Mouse (Mus musculus) midbrain, postnatal 0 days (tissue): ENCODE results near the gene Atp13a3. TPM values are rescaled to one million over a fixed set of nuclear protein-coding genes. Genes with fewer than 3 reads are reported as not detected.

Experiments used
- ATAC-seq: fragments of 200-750 bp; cut with Nextera tagmentation; 2 replicates; pipeline ENCODE4 v1.8.0; 2017; ENCODE audit warnings: moderate number of reproducible peaks, mild to moderate bottlenecking, moderate TSS enrichment, moderate library complexity; ENCODE audit not compliant: low FRiP score
- DNase-seq: peaks from one replicate; pipeline ENCODE4 v3.0.0-alpha.2; 2015; ENCODE audit warnings: low spot score
- H3K27ac ChIP-seq: fragments of 300-500 bp; sonication (generic); 2 replicates; pipeline ENCODE4 v1.5.1; 2014; ENCODE audit warnings: low read depth, mild to moderate bottlenecking, low read length, mixed read lengths
- H3K27me3 ChIP-seq: fragments of 300-500 bp; sonication (generic); 2 replicates; pipeline ENCODE4 v1.6.1; 2014; ENCODE audit warnings: low read length, control low read depth, mixed read lengths; ENCODE audit not compliant: insufficient read depth
- H3K36me3 ChIP-seq: fragments of 300-500 bp; sonication (generic); 2 replicates; pipeline ENCODE4 v1.6.1; 2014; ENCODE audit warnings: low read length, control low read depth, mixed read lengths; ENCODE audit not compliant: insufficient read depth
- H3K4me1 ChIP-seq: fragments of 300-500 bp; sonication (generic); 2 replicates; pipeline ENCODE4 v1.6.1; 2014; ENCODE audit warnings: mild to moderate bottlenecking, control low read depth, antibody characterized with exemption, low read length, mixed read lengths; ENCODE audit not compliant: insufficient read depth
- H3K4me2 ChIP-seq: fragments of 300-500 bp; sonication (generic); 2 replicates; pipeline ENCODE4 v1.6.1; 2014; ENCODE audit warnings: low read depth, mild to moderate bottlenecking, low read length, mixed read lengths; ENCODE audit not compliant: poor library complexity, severe bottlenecking
- H3K4me3 ChIP-seq: fragments of 300-500 bp; sonication (generic); 2 replicates; pipeline ENCODE4 v1.5.1; 2014; ENCODE audit warnings: low read depth, mild to moderate bottlenecking, low read length, moderate library complexity
- H3K9ac ChIP-seq: fragments of 300-500 bp; sonication (generic); replicated peaks from 2 replicates; pipeline ENCODE4 v1.6.1; 2014; ENCODE audit warnings: mild to moderate bottlenecking, low read length, moderate library complexity, mixed read lengths; ENCODE audit not compliant: poor library complexity, severe bottlenecking
- H3K9me3 ChIP-seq: fragments of 300-500 bp; sonication (generic); 2 replicates; pipeline ENCODE4 v1.6.1; 2016; ENCODE audit warnings: low read length, control low read depth
- CTCF ChIP-seq: IDR thresholded peaks from 2 replicates; pipeline ENCODE4 v1.5.1; 2016; ENCODE audit warnings: antibody characterized with exemption, mild to moderate bottlenecking
- WGBS: fragments of 180-500 bp; shearing (Covaris S2); extraction: QIAGEN DNeasy Blood & Tissue Kit; methylation state at CpG from one replicate; pipeline ENCODE4 v1.1.7; 2014; 5-methylcytosine and 5-hydroxymethylcytosine counted together
- polyA plus RNA-seq: library from polyadenylated mRNA; unstranded; fragments of >200 nt; fragmentation: Nextera tagmentation; extraction: Ambion mirVana; gene quantifications from 2 replicates; pipeline ENCODE4 v1.2.1, GENCODE M21; 2015
- total RNA-seq: library from RNA; depleted of rRNA; stranded (reverse); fragments of >200 nt; gene quantifications from 2 replicates; pipeline ENCODE4 v1.2.3, GENCODE M21; 2014

Atp13a3 gene
- total and polyA plus RNA-seq, 2 experiments from 2014 or later: 7.2 to 34.1 TPM

GRCm38 (mm10) chr16:30278406-30278805 is 127.4 kb downstream of the Atp13a3 start:
- H3K27me3 ChIP-seq: peaks cover 8% of the 10 kb centered on the region
- H3K36me3 ChIP-seq: no peaks in the 10 kb centered on the region
- WGBS: 82% methylated on average over 11 of the region's 11 CpGs

GRCm38 (mm10) chr16:30275558-30276340 is 130.0 kb downstream of the Atp13a3 start:
- no peak overlapping the region for H3K4me2 ChIP-seq
- no peaks in the 10 kb centered on the region for H3K27me3 ChIP-seq
- H3K36me3 ChIP-seq: no peaks in the 10 kb centered on the region
- no peak for ATAC-seq
- H3K9me3 ChIP-seq: no peaks in the 10 kb centered on the region
- H3K4me3 ChIP-seq: no peak overlapping the region
- no peak for DNase-seq
- no peaks in the 10 kb centered on the region for H3K4me1 ChIP-seq
- TF ChIP-seq CTCF: no peak
- H3K27ac ChIP-seq: no peak overlapping the region
- H3K9ac ChIP-seq: no peak overlapping the region
- 74% methylated on average over 15 of the region's 15 CpGs for WGBS

More at GRCm38 (mm10) chr16:30278406-30278805, 127.4 kb downstream of the Atp13a3 start:
- no peak overlapping the region for H3K9ac ChIP-seq
- no peak for DNase-seq
- TF ChIP-seq CTCF: no peak
- no peaks in the 10 kb centered on the region for H3K9me3 ChIP-seq
- 0 out of 2 replicates have a peak, but pooled peaks cover 5% of the 10 kb centered on the region for H3K4me1 ChIP-seq
- H3K4me2 ChIP-seq: no peak overlapping the region
- H3K27ac ChIP-seq: no peak overlapping the region
- ATAC-seq: no peak
- H3K4me3 ChIP-seq: no peak overlapping the region

GRCm38 (mm10) chr16:30273065-30273464 is 132.7 kb downstream of the Atp13a3 start:
- Histone ChIP-seq H3K4me3 (no peak overlapping the region), H3K9ac (no peak overlapping the region), H3K36me3 (no peaks in the 10 kb centered on the region), H3K27ac (no peak overlapping the region), H3K9me3 (no peaks in the 10 kb centered on the region), H3K4me1 (no peaks in the 10 kb centered on the region), H3K27me3 (no peaks in the 10 kb centered on the region), H3K4me2 (no peak overlapping the region)
- WGBS: 91% methylated on average over 8 of the region's 8 CpGs
- TF ChIP-seq CTCF: no peak
- DNase-seq: no peak
- no peak for ATAC-seq

GRCm38 (mm10) chr16:30271941-30272595 is 133.7 kb downstream of the Atp13a3 start:
- DNase-seq (peak; percentile 34), ATAC-seq (no peak)
- H3K4me3 ChIP-seq: no peak overlapping the region
- no peak for TF ChIP-seq CTCF
- H3K27ac ChIP-seq: no peak overlapping the region
- H3K4me1 ChIP-seq: no peaks in the 10 kb centered on the region
- WGBS: 52% methylated on average over 6 of the region's 6 CpGs
- H3K9ac ChIP-seq: no peak overlapping the region
- no peaks in the 10 kb centered on the region for H3K9me3 ChIP-seq
- no peak overlapping the region for H3K4me2 ChIP-seq
- no peaks in the 10 kb centered on the region for H3K27me3 ChIP-seq
- no peaks in the 10 kb centered on the region for H3K36me3 ChIP-seq

- Histone ChIP-seq H3K4me1 (no peaks in the 10 kb centered on the region), H3K9me3 (no peaks in the 10 kb centered on the region), H3K9ac (no peak overlapping the region), H3K27me3 (no peaks in the 10 kb centered on the region), H3K4me3 (no peak overlapping the region), H3K27ac (no peak overlapping the region), H3K4me2 (no peak overlapping the region), H3K36me3 (no peaks in the 10 kb centered on the region)
- DNase-seq (no peak), ATAC-seq (no peak)
- WGBS: 62% methylated on average over 8 of the region's 8 CpGs
- TF ChIP-seq CTCF: no peak
These were observed 134.5 kb downstream of the Atp13a3 start for GRCm38 (mm10) chr16:30271223-30271761.

- Histone ChIP-seq H3K4me3 (no peak within 1 kb of the TSS), H3K4me2 (no peak within 1 kb of the TSS), H3K27ac (no peak within 1 kb of the TSS), H3K27me3 (no peaks in the 10 kb centered on the region), H3K4me1 (no peaks in the 10 kb centered on the region), H3K9me3 (no peaks in the 10 kb centered on the region), H3K36me3 (no peaks in the 10 kb centered on the region), H3K9ac (no peak within 1 kb of the TSS)
- no peak for DNase-seq
- no peak for ATAC-seq
- TF ChIP-seq CTCF: no peak
- 76% methylated on average over 5 of the region's 5 CpGs for WGBS
These were observed 138.4 kb downstream of the Atp13a3 start, which contains the start of gene Cpn2 for GRCm38 (mm10) chr16:30267359-30267758. Cpn2 (minus strand) TSS chr16:30267499.
